Mouse (Mus musculus): ENCODE measurements around the gene Galt. TPM values are rescaled to one million over a fixed set of nuclear protein-coding genes. Genes with fewer than 3 reads are reported as not detected.

Galt gene
- 4.0 and 5.0 TPM in 2 replicates for total RNA-seq (2015; ENCODE audit: low replicate concordance)
- total RNA-seq (2017; ENCODE audit: low replicate concordance): 1.3 and 2.1 TPM in 2 replicates

DNA sequence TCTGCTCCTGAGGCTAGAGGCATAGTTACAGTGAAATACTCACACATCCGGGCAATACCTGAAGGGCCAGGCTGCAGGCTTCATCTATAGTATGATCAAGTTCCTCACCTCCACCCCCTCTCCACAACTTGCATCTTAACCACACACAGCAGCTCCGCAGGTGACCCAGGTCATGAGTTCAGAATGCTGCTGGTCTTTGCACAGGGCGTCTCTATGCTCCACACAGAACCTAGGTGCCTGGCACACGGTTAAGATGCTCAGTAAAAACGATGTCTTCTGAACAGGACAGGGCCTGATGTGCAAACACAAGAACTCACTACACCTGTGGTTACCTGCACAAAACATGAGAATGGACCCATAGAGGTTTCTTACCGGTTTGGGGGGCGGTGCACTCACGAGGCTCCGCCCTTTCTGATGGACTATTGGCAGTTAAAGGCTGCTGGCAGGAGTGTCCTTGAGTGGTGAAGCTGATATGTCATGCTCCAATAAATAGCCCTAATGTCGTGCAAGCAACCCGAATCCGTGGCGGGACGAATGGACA, at the start of gene Galt:
Gene Galt, plus strand, starts transcription at position 432 of the 541 bp plus-strand sequence.
- peak; percentile 73 for ATAC-seq (replicated peaks; ENCODE audit: low FRiP score, poor library complexity, severe bottlenecking)

- ATAC-seq (replicated peaks; ENCODE audit: low FRiP score, poor library complexity, severe bottlenecking): no peak
These were observed 48.9 kb upstream of the Galt start for GRCm38 (mm10) chr4:41705922-41706754.

DNA sequence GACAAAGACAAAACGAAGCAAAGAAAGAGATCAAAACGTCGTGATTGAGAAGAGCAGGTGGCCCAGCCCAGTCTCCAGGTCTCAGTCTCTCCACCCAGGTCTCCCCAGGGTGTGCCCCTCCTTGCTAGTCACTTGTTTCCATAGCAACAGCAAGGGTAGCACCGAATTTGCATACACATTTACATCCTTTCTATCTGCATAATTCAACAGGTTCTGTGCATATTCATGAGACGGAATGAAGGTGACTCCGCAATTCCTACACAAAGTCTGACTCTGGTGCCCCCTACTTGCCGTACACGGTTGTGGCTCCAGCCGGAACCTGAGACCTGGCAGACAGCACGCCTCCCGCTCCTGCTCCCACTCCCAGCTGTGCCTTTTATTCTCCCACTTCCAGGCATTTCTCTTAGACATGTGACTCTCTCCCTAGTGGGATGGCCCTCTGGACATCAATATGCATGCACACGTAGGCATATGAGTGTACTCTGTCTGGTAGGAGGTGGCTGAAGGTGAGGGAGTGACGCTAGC, 48.0 kb upstream of the Galt start:
- peak; percentile 69 for ATAC-seq (replicated peaks; ENCODE audit: low FRiP score, poor library complexity, severe bottlenecking)

DNA sequence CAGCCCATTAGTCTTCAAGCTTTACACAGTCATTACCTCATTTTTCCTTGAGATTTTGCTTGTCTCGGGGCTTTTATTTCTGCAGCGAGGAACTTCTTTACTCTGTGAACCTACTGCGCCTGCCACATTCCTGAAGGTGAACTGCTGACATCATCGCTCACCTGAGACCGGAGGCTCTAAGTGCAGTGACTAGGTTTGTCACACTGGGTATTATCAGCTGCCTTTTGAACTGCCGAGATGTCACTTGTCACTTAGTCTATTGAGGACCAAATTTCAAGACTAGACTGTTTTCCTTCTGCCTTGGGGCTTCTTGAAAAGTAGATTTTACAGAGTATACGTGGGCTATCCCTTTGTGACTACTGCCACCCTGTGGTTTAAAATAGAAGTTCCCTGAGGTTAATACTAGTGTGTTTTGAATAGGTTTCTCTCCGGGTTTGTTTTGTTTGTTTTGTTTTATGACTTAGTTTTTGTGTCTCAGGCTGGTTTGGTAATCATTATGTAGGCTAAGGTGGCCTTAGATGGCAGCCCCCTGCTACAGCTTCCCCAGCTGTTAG, 46.8 kb upstream of the Galt start:
- no peak for ATAC-seq (replicated peaks; ENCODE audit: low FRiP score, poor library complexity, severe bottlenecking)

- no peak for ATAC-seq (replicated peaks; ENCODE audit: low FRiP score, poor library complexity, severe bottlenecking)
These were observed 44.8 kb upstream of the Galt start for GRCm38 (mm10) chr4:41710229-41710628.

- ATAC-seq (replicated peaks; ENCODE audit: low FRiP score, poor library complexity, severe bottlenecking): no peak
These were observed 43.2 kb upstream of the Galt start for GRCm38 (mm10) chr4:41711705-41712375.

GRCm38 (mm10) chr4:41712421-41713196, 42.4 kb upstream of the Galt start:
- peak; percentile 34 for ATAC-seq (replicated peaks; ENCODE audit: low FRiP score, poor library complexity, severe bottlenecking)

GRCm38 (mm10) chr4:41713197-41714067, 41.6 kb upstream of the Galt start, which contains the start of gene Rpp25l:
Rpp25l (minus strand) TSS chr4:41713534.
- peak; percentile 78 for ATAC-seq (replicated peaks; ENCODE audit: low FRiP score, poor library complexity, severe bottlenecking)

DNA sequence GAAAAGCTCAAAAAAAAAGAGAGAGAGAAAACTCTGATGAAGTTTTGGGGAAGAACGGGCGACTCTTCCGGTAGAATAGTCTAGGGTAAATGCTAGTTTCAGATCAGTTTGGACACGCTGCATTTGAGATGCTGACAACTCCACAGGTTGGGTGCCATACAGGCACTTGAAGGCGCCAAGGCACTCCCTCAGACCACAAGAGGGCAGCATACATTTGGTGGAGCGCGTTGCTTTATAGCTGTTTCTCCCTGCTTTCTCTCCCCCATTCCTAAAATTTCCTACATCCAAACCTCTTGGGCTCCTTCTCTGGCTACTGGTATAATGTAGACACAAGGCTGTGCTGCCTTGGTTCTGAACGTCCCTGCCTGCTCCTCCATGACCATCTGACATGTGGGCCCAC, 40.8 kb upstream of the Galt start:
- peak; percentile 56; the same call in 1 of the 2 replicates for ATAC-seq (replicated peaks; ENCODE audit: low FRiP score, poor library complexity, severe bottlenecking)

GRCm38 (mm10) chr4:41715082-41715481, 39.9 kb upstream of the Galt start:
- ATAC-seq (replicated peaks; ENCODE audit: low FRiP score, poor library complexity, severe bottlenecking): no peak

DNA sequence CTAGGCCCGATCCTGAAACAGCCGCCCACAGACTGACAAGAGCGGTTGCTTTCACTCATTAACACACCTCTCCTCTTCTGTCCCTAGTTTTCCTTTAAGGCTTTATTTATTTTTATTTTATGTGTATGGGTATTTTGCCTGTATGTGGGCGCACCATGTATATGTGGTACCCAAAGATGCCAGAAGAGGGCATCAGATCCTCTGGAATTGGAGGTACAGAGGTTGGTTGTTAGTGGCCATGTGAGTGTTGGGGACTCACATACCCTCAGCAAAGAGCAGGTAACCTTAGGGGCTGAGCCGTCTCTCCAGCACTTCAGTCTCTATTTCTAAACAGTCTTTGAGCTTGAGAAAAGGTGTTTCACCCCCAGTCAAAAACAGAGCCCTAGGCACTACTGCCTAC, 39.4 kb upstream of the Galt start:
- no peak for ATAC-seq (replicated peaks; ENCODE audit: low FRiP score, poor library complexity, severe bottlenecking)

GRCm38 (mm10) chr4:41716834-41717233, 38.2 kb upstream of the Galt start:
- no peak for ATAC-seq (replicated peaks; ENCODE audit: low FRiP score, poor library complexity, severe bottlenecking)

DNA sequence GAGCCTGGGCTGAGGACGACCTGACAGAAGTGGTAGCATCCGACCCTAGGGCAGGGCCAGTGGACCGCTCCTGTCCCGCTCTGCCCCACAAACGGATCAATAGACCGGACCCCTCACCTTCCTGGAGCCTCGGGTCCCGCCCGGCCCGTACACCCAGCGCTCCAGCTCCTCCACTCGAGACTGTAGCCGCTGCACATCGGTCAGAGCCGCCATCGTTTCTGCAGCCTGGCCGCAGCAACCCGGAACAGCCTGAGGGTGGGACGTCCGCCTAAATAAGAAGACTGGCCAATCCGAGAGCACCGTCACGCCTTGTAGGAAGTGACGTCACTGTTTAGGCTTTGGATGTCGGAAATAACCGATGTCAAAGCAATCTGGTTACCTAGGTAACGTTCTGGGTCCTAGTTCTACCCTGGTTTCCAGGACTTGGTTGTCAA, 32.1 kb upstream of the Galt start, which contains the start of gene Dctn3:
Gene Dctn3, minus strand, starts transcription at position 253 of the 434 bp plus-strand sequence.
- peak; percentile 99 for ATAC-seq (replicated peaks; ENCODE audit: low FRiP score, poor library complexity, severe bottlenecking)

GRCm38 (mm10) chr4:41726826-41727621, 28.0 kb upstream of the Galt start:
- no peak for ATAC-seq (replicated peaks; ENCODE audit: low FRiP score, poor library complexity, severe bottlenecking)

GRCm38 (mm10) chr4:41731052-41731765, 23.8 kb upstream of the Galt start, which contains the start of gene Arid3c:
Arid3c (minus strand) TSS chr4:41731142.
- ATAC-seq (replicated peaks; ENCODE audit: low FRiP score, poor library complexity, severe bottlenecking): no peak

GRCm38 (mm10) chr4:41737602-41738255, 17.3 kb upstream of the Galt start:
- ATAC-seq (replicated peaks; ENCODE audit: low FRiP score, poor library complexity, severe bottlenecking): no peak

All from erythroblast, adult 5-6 weeks (primary cell).